In the genomic region with DNA sequence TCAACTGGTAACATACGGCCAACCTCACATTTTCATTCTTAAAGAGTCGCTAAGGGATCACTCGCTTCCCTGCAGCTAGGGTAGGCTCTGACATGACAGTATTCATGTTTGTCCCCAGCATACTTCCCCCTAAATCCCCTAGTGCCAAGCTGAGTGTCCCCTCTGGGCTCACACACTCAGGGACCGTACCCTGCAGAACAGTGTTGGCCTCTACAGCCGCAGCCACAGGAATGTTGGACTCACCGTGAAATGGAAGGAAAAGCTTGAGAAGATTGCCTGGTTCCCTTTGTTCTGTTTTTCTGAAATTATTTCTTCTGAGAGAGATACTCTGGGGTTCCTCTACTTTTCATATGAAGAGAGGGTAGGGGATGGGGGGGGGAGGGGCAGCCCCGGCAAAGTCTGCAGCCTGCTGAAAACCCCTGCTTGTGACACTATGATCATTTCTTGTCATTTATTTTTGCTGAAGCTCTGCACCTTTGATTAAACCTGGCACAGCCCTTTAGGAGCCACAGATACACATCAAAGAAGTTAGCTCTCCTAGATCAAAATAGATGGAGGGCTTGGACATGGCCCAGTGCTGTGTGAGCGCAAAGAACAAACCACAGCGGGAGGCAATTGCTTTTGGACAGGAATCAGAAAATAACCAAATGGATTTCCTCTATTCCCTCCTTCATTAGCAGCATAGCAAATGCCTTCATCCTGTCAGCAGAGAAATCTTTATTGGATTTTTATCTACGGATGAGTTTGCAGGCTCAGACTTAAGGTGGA, we compare ENCODE assay signal across 14 mouse cellular contexts.
A peak's percentile ranks its signal among the peaks of the same experiment; 100 is the strongest.
DNase-seq lines count a peak whose midpoint lies in the region; ATAC-seq and TF ChIP-seq lines count a peak whose summit lies in the region.
"Had no signal": no experiment of that assay in that cellular context is flagged by ENCODE, and none has a peak within 500 bp of the region (broad histone marks: within the 10 kb centered on the region; RNA-seq: fewer than 3 reads in every experiment).

No protein-coding gene starts in this region.

- no peak overlapping the region for H3K4me3 ChIP-seq in midbrain, embryonic 13.5 days (replicated peaks)
- H3K4me3 ChIP-seq in midbrain, embryonic 11.5 days (ENCODE audit: low read depth, low read length) = no peak overlapping the region
- H3K4me3 ChIP-seq in embryonic facial prominence, embryonic 14.5 days (ENCODE audit: low read depth, low read length) = no peak overlapping the region
- H3K4me3 ChIP-seq in midbrain, embryonic 16.5 days (ENCODE audit: low read depth, low read length) = no peak overlapping the region
- no peak overlapping the region for H3K4me3 ChIP-seq in intestine, postnatal 0 days (ENCODE audit: low read depth, low read length)
- H3K4me3 ChIP-seq: gastrocnemius, adult 2 months; heart, embryonic 12.5 days; limb, embryonic 12.5 days; lung, embryonic 15.5 days; myocyte had no signal

- TF ChIP-seq CTCF in intestine, postnatal 0 days (IDR thresholded peaks at IDR 0.05; ENCODE audit: low read depth) = no peak

- peaks cover 33% of the 10 kb centered on the region for H3K4me1 ChIP-seq in midbrain, embryonic 13.5 days (replicated peaks)
- H3K4me1 ChIP-seq in midbrain, embryonic 11.5 days (ENCODE audit: control insufficient read depth, insufficient read depth, low read length) = peaks cover 4% of the 10 kb centered on the region; the same call in 1 of the 2 replicates
- H3K4me1 ChIP-seq in embryonic facial prominence, embryonic 14.5 days (ENCODE audit: control insufficient read depth, insufficient read depth, low read length) = no peaks in the 10 kb centered on the region; the same call in 1 of the 2 replicates
- peaks cover 27% of the 10 kb centered on the region for H3K4me1 ChIP-seq in midbrain, embryonic 16.5 days (ENCODE audit: control insufficient read depth, insufficient read depth, low read length)
- H3K4me1 ChIP-seq in intestine, postnatal 0 days (replicated peaks; ENCODE audit: control insufficient read depth, insufficient read depth, low read length) = no peaks in the 10 kb centered on the region
- H3K4me1 ChIP-seq: heart, embryonic 12.5 days; lung, embryonic 15.5 days had no signal

- no peaks in the 10 kb centered on the region for H3K27me3 ChIP-seq in midbrain, embryonic 13.5 days
- H3K27me3 ChIP-seq in midbrain, embryonic 11.5 days (ENCODE audit: control insufficient read depth, insufficient read depth, low read length) = no peaks in the 10 kb centered on the region
- H3K27me3 ChIP-seq in embryonic facial prominence, embryonic 14.5 days (replicated peaks; ENCODE audit: control insufficient read depth, insufficient read depth, low read length) = no peaks in the 10 kb centered on the region
- H3K27me3 ChIP-seq in midbrain, embryonic 16.5 days (ENCODE audit: control insufficient read depth, insufficient read depth, low read depth, low read length) = no peaks in the 10 kb centered on the region
- H3K27me3 ChIP-seq in intestine, postnatal 0 days (replicated peaks; ENCODE audit: control insufficient read depth, insufficient read depth, low read length) = no peaks in the 10 kb centered on the region
- H3K27me3 ChIP-seq: CH12.LX; heart, embryonic 12.5 days; limb, embryonic 12.5 days; lung, embryonic 15.5 days had no signal

- H3K36me3 ChIP-seq in midbrain, embryonic 13.5 days = no peaks in the 10 kb centered on the region
- no peaks in the 10 kb centered on the region for H3K36me3 ChIP-seq in midbrain, embryonic 11.5 days (ENCODE audit: control insufficient read depth, insufficient read depth, low read length)
- no peaks in the 10 kb centered on the region for H3K36me3 ChIP-seq in embryonic facial prominence, embryonic 14.5 days (ENCODE audit: control insufficient read depth, insufficient read depth, low read length)
- no peaks in the 10 kb centered on the region for H3K36me3 ChIP-seq in midbrain, embryonic 16.5 days (ENCODE audit: control insufficient read depth, insufficient read depth, low read length)
- H3K36me3 ChIP-seq in intestine, postnatal 0 days (ENCODE audit: control insufficient read depth, insufficient read depth) = no peaks in the 10 kb centered on the region
- H3K36me3 ChIP-seq: heart, embryonic 12.5 days; limb, embryonic 12.5 days; lung, embryonic 15.5 days had no signal

- 64% methylated on average over 10 of the region's 10 CpGs for WGBS in midbrain, embryonic 13.5 days
- 83% methylated on average over 10 of the region's 10 CpGs for WGBS in midbrain, embryonic 11.5 days
- 64% methylated on average over 10 of the region's 10 CpGs for WGBS in embryonic facial prominence, embryonic 14.5 days
- 40% methylated on average over 10 of the region's 10 CpGs for WGBS in midbrain, embryonic 16.5 days
- WGBS in intestine, postnatal 0 days = 86% methylated on average over 10 of the region's 10 CpGs

- no peak overlapping the region for H3K4me2 ChIP-seq in midbrain, embryonic 13.5 days (replicated peaks)
- H3K4me2 ChIP-seq in midbrain, embryonic 11.5 days = no peak overlapping the region
- no peak overlapping the region for H3K4me2 ChIP-seq in embryonic facial prominence, embryonic 14.5 days (ENCODE audit: low read depth, low read length)
- no peak overlapping the region for H3K4me2 ChIP-seq in midbrain, embryonic 16.5 days (ENCODE audit: low read length)
- H3K4me2 ChIP-seq in intestine, postnatal 0 days (replicated peaks; ENCODE audit: low read depth) = no peak overlapping the region
- H3K4me2 ChIP-seq: heart, embryonic 12.5 days; limb, embryonic 12.5 days; lung, embryonic 15.5 days had no signal

- H3K9ac ChIP-seq in midbrain, embryonic 13.5 days (replicated peaks) = no peak overlapping the region
- H3K9ac ChIP-seq in midbrain, embryonic 11.5 days (ENCODE audit: low read length) = no peak overlapping the region
- H3K9ac ChIP-seq in embryonic facial prominence, embryonic 14.5 days (ENCODE audit: low read depth, low read length) = no peak overlapping the region
- no peak overlapping the region for H3K9ac ChIP-seq in midbrain, embryonic 16.5 days (ENCODE audit: low read depth, low read length)
- no peak overlapping the region for H3K9ac ChIP-seq in intestine, postnatal 0 days (ENCODE audit: low read depth, low read length)
- H3K9ac ChIP-seq: heart, embryonic 12.5 days; limb, embryonic 12.5 days; lung, embryonic 15.5 days had no signal

- peak; percentile 73 for ATAC-seq in midbrain, embryonic 13.5 days
- no peak for ATAC-seq in midbrain, embryonic 11.5 days (ENCODE audit: low FRiP score)
- ATAC-seq in embryonic facial prominence, embryonic 14.5 days (ENCODE audit: low read depth) = no peak
- ATAC-seq in midbrain, embryonic 16.5 days = peak; percentile 84; the same call in 1 of the 2 replicates
- ATAC-seq in intestine, postnatal 0 days = no peak

- no peaks in the 10 kb centered on the region for H3K9me3 ChIP-seq in midbrain, embryonic 13.5 days
- H3K9me3 ChIP-seq in midbrain, embryonic 11.5 days (ENCODE audit: control insufficient read depth, low read length) = no peaks in the 10 kb centered on the region
- H3K9me3 ChIP-seq in embryonic facial prominence, embryonic 14.5 days (ENCODE audit: control insufficient read depth, low read length) = no peaks in the 10 kb centered on the region
- H3K9me3 ChIP-seq in midbrain, embryonic 16.5 days (replicated peaks; ENCODE audit: control insufficient read depth, low read length, poor library complexity, severe bottlenecking) = no peaks in the 10 kb centered on the region
- H3K9me3 ChIP-seq in intestine, postnatal 0 days (ENCODE audit: control insufficient read depth) = no peaks in the 10 kb centered on the region
- H3K9me3 ChIP-seq: heart, embryonic 12.5 days; limb, embryonic 12.5 days; lung, embryonic 15.5 days had no signal

- peak; percentile 35 for DNase-seq in kidney, postnatal 10 days
- DNase-seq in kidney, adult 11 months = no peak
- no peak for DNase-seq in midbrain, embryonic 11.5 days (ENCODE audit: low spot score, missing footprints)
- peak; percentile 40 for DNase-seq in embryonic facial prominence, embryonic 14.5 days (ENCODE audit: low spot score)
- DNase-seq: adrenal gland, postnatal 14 days; gastrocnemius, adult 2 months had no signal

- peak overlapping the region; percentile 78 for H3K27ac ChIP-seq in midbrain, embryonic 13.5 days
- H3K27ac ChIP-seq in midbrain, embryonic 11.5 days (ENCODE audit: low read depth, low read length) = no peak overlapping the region
- H3K27ac ChIP-seq in embryonic facial prominence, embryonic 14.5 days (replicated peaks; ENCODE audit: low read depth, low read length) = no peak overlapping the region
- H3K27ac ChIP-seq in midbrain, embryonic 16.5 days (ENCODE audit: low read length) = peak overlapping the region; percentile 85
- no peak overlapping the region for H3K27ac ChIP-seq in intestine, postnatal 0 days (ENCODE audit: low read depth, low read length)
- H3K27ac ChIP-seq: gastrocnemius, adult 2 months; limb, embryonic 12.5 days; lung, embryonic 15.5 days had no signal

Comparison
In these comparisons a context has a peak if more than half of its experiments do, and no peak if none do; other contexts are left out.
1. DNase-seq: peak in kidney, postnatal 10 days (single experiment) and embryonic facial prominence, embryonic 14.5 days (single experiment); none in kidney, adult 11 months (single experiment) and midbrain, embryonic 11.5 days (single experiment).
2. ATAC-seq: peak in midbrain, embryonic 13.5 days (single experiment) and midbrain, embryonic 16.5 days (single experiment); none in midbrain, embryonic 11.5 days (single experiment), embryonic facial prominence, embryonic 14.5 days (single experiment) and intestine, postnatal 0 days (single experiment).
3. H3K27ac ChIP-seq: peak in midbrain, embryonic 13.5 days (single experiment) and midbrain, embryonic 16.5 days (single experiment); none in midbrain, embryonic 11.5 days (single experiment), embryonic facial prominence, embryonic 14.5 days (single experiment) and intestine, postnatal 0 days (single experiment).